Mouse (Mus musculus): ENCODE data around the gene Col2a1.

DNA sequence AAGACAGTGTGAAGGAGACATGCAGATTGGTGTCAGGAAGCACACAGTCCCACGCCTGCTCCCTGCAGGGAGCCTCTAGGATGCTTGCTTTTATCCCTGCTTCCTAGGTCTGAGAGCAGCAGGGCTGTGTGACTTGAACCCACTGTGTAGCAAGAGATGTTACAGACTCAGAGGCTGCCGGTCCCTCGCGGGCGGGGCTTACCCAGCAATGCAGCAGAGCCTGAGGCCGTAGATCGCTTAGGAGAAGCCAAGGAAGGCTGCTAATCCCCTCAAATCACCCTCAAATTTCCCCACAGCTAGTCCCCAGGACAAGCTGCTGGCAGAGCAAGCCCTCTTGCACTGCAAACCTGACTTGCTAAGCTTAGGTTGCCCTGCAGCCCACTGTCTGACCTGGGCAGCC, 55.8 kb downstream of the Col2a1 start:
- TF ChIP-seq CTCF (IDR thresholded peaks at IDR 0.05; ENCODE audit: low read depth, low read length): no peak
- TF ChIP-seq POLR2A (IDR thresholded peaks at IDR 0.05; ENCODE audit: borderline replicate concordance, low read depth, low read length): no peak

All from bone marrow macrophage, adult 2 months (primary cell).